Comparison of ENCODE assay signal across 26 mouse cellular contexts in the genomic region with DNA sequence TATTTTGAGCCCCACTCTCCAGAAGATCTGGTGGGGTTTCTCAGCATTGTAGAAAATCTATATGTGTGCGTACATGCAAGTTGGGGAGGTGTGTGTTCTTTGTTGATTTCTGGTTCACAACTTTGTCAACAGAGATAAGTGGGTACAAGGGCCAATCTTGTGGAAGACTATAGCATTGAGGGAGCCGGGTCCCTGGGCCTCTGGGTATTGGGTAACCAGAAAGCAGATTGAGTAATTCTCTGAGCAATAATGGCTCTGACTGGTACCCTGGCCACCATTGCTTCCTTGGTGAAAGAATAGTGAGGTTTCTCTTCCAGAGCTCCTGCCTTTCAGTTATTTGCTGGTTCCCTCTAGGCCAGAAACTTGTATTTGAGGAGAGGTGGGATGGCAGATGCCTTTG. TPM values are rescaled to one million over a fixed set of nuclear protein-coding genes. Genes with fewer than 3 reads are reported as not detected.
DNase-seq lines count a peak whose midpoint lies in the region; ATAC-seq and TF ChIP-seq lines count a peak whose summit lies in the region.
"Had no signal": no experiment of that assay in that cellular context is flagged by ENCODE, and none has a peak within 500 bp of the region (broad histone marks: within the 10 kb centered on the region; RNA-seq: fewer than 3 reads in every experiment).

No protein-coding gene starts in this region.

- H3K27ac ChIP-seq in lung, postnatal 0 days (ENCODE audit: low read length): no peak overlapping the region
- peak overlapping the region; percentile 91 for H3K27ac ChIP-seq in intestine, postnatal 0 days (ENCODE audit: low read depth, low read length)
- H3K27ac ChIP-seq in liver, embryonic 16.5 days (ENCODE audit: low read length): peak overlapping the region; percentile 79
- H3K27ac ChIP-seq: embryonic facial prominence, embryonic 12.5 days; heart, embryonic 10.5 days; hindbrain, embryonic 10.5 days; hindbrain, postnatal 0 days; kidney, postnatal 0 days; limb, embryonic 10.5 days; neural tube, embryonic 12.5 days had no signal

- no peak for DNase-seq in lung, postnatal 0 days (ENCODE audit: low spot score)
- no peak for DNase-seq in lung, postnatal 14 days
- no peak for DNase-seq in frontal cortex, postnatal 25 days (ENCODE audit: low spot score in 2 of 2)
- DNase-seq in right cerebral cortex, postnatal 14 days: no peak
- DNase-seq in spleen, adult 18-20 months: no peak
- DNase-seq in kidney, adult 18-20 months: no peak
- DNase-seq: adrenal gland, postnatal 10 days; cerebellum, adult 2 months; cerebellum, postnatal 25 days; forebrain, postnatal 0 days; kidney, adult 2 months; layer of hippocampus, adult 9-11 months; lung, adult 18-20 months; midbrain, embryonic 14.5 days; retina, postnatal 1 day; thymus, postnatal 25 days had no signal

- peak; percentile 47; the same call in 1 of the 2 replicates for ATAC-seq in lung, postnatal 0 days
- ATAC-seq in intestine, postnatal 0 days: peak; percentile 86
- ATAC-seq in liver, embryonic 16.5 days (ENCODE audit: low read depth): peak; percentile 76
- ATAC-seq: forebrain, postnatal 0 days; hindbrain, postnatal 0 days had no signal

- no peak overlapping the region for H3K9ac ChIP-seq in lung, postnatal 0 days (replicated peaks; ENCODE audit: low read depth)
- H3K9ac ChIP-seq in intestine, postnatal 0 days (ENCODE audit: low read depth, low read length): no peak overlapping the region
- no peak overlapping the region for H3K9ac ChIP-seq in liver, embryonic 16.5 days (ENCODE audit: low read depth, low read length)
- H3K9ac ChIP-seq: embryonic facial prominence, embryonic 12.5 days; forebrain, postnatal 0 days; neural tube, embryonic 12.5 days had no signal

- no peaks in the 10 kb centered on the region for H3K9me3 ChIP-seq in lung, postnatal 0 days (ENCODE audit: low read length)
- no peaks in the 10 kb centered on the region for H3K9me3 ChIP-seq in intestine, postnatal 0 days (ENCODE audit: control insufficient read depth)
- H3K9me3 ChIP-seq in liver, embryonic 16.5 days (replicated peaks; ENCODE audit: control insufficient read depth, low read length): no peaks in the 10 kb centered on the region
- H3K9me3 ChIP-seq: embryonic facial prominence, embryonic 12.5 days; heart, embryonic 10.5 days; hindbrain, embryonic 10.5 days; limb, embryonic 10.5 days; neural tube, embryonic 12.5 days had no signal

- 69% methylated on average over 2 of the region's 2 CpGs for WGBS in lung, postnatal 0 days
- 46% methylated on average over 2 of the region's 2 CpGs for WGBS in intestine, postnatal 0 days
- WGBS in liver, embryonic 16.5 days (ENCODE audit: insufficient replicate concordance): 51% methylated on average over 2 of the region's 2 CpGs

- H3K4me1 ChIP-seq in lung, postnatal 0 days (ENCODE audit: insufficient read depth, low read depth, low read length): no peaks in the 10 kb centered on the region
- peaks cover 3% of the 10 kb centered on the region; the same call in 1 of the 2 replicates for H3K4me1 ChIP-seq in intestine, postnatal 0 days (replicated peaks; ENCODE audit: control insufficient read depth, insufficient read depth, low read length)
- H3K4me1 ChIP-seq in liver, embryonic 16.5 days (ENCODE audit: control insufficient read depth, low read depth, low read length): peaks cover 15% of the 10 kb centered on the region; the same call in 1 of the 2 replicates
- H3K4me1 ChIP-seq: embryonic facial prominence, embryonic 12.5 days; heart, embryonic 10.5 days; hindbrain, embryonic 10.5 days; limb, embryonic 10.5 days; neural tube, embryonic 12.5 days had no signal

- no peak for TF ChIP-seq CTCF in lung, postnatal 0 days (IDR thresholded peaks at IDR 0.05)
- no peak for TF ChIP-seq CTCF in intestine, postnatal 0 days (IDR thresholded peaks at IDR 0.05; ENCODE audit: low read depth)

- no peak overlapping the region for H3K4me3 ChIP-seq in lung, postnatal 0 days (ENCODE audit: low read depth, low read length)
- H3K4me3 ChIP-seq in intestine, postnatal 0 days (ENCODE audit: low read depth, low read length): no peak overlapping the region
- H3K4me3 ChIP-seq in liver, embryonic 16.5 days (ENCODE audit: low read depth, low read length): no peak overlapping the region
- H3K4me3 ChIP-seq: embryonic facial prominence, embryonic 12.5 days; heart, embryonic 10.5 days; hindbrain, embryonic 10.5 days; limb, embryonic 10.5 days; neural tube, embryonic 12.5 days had no signal

- no peak overlapping the region for H3K4me2 ChIP-seq in lung, postnatal 0 days (replicated peaks; ENCODE audit: low read depth, low read length)
- H3K4me2 ChIP-seq in intestine, postnatal 0 days (replicated peaks; ENCODE audit: low read depth): 0 out of 2 replicates have a peak overlapping the region, but pooled peaks have one; percentile 13
- no peak overlapping the region for H3K4me2 ChIP-seq in liver, embryonic 16.5 days (ENCODE audit: low read depth, low read length)
- H3K4me2 ChIP-seq: embryonic facial prominence, embryonic 12.5 days; neural tube, embryonic 12.5 days had no signal

- peaks cover 38% of the 10 kb centered on the region for H3K36me3 ChIP-seq in lung, postnatal 0 days (ENCODE audit: insufficient read depth, low read length)
- H3K36me3 ChIP-seq in intestine, postnatal 0 days (ENCODE audit: control insufficient read depth, insufficient read depth): peaks cover 41% of the 10 kb centered on the region
- peaks cover 29% of the 10 kb centered on the region for H3K36me3 ChIP-seq in liver, embryonic 16.5 days (ENCODE audit: control insufficient read depth, insufficient read depth)

- no peak for TF ChIP-seq EP300 in lung, postnatal 0 days (IDR thresholded peaks at IDR 0.05)

- H3K27me3 ChIP-seq in lung, postnatal 0 days (replicated peaks; ENCODE audit: insufficient read depth, low read length): no peaks in the 10 kb centered on the region
- H3K27me3 ChIP-seq in intestine, postnatal 0 days (replicated peaks; ENCODE audit: control insufficient read depth, insufficient read depth, low read length): no peaks in the 10 kb centered on the region
- no peaks in the 10 kb centered on the region for H3K27me3 ChIP-seq in liver, embryonic 16.5 days (ENCODE audit: control insufficient read depth, insufficient read depth, low read depth, low read length)
- H3K27me3 ChIP-seq: CH12.LX; embryonic facial prominence, embryonic 12.5 days; neural tube, embryonic 12.5 days had no signal

RNA-seq across cellular contexts. Expression of a gene that starts 6.6 kb away (rescaled TPM):
- polyA plus RNA-seq in lung, postnatal 0 days (2015; fragmentation: Nextera tagmentation; extraction: Ambion mirVana): 306 and 384 TPM in 2 replicates
- 249 and 268 TPM in 2 replicates for polyA plus RNA-seq in intestine, postnatal 0 days (2015; fragmentation: Nextera tagmentation; extraction: Ambion mirVana)
- 171 and 190 TPM in 2 replicates for polyA plus RNA-seq in liver, embryonic 16.5 days (2015; fragmentation: Nextera tagmentation; extraction: Ambion mirVana)

RNA-seq across cellular contexts. Expression of a gene that starts 15.5 kb away (rescaled TPM):
- polyA plus RNA-seq in lung, postnatal 0 days (2015; fragmentation: Nextera tagmentation; extraction: Ambion mirVana): 18.4 and 22.6 TPM in 2 replicates
- 17.3 and 19.2 TPM in 2 replicates for polyA plus RNA-seq in intestine, postnatal 0 days (2015; fragmentation: Nextera tagmentation; extraction: Ambion mirVana)
- polyA plus RNA-seq in liver, embryonic 16.5 days (2015; fragmentation: Nextera tagmentation; extraction: Ambion mirVana): 14.8 and 16.4 TPM in 2 replicates

RNA-seq across cellular contexts. Expression of a gene that starts 16.2 kb away (rescaled TPM):
- polyA plus RNA-seq in lung, postnatal 0 days (2015; fragmentation: Nextera tagmentation; extraction: Ambion mirVana): 138 and 143 TPM in 2 replicates
- polyA plus RNA-seq in intestine, postnatal 0 days (2015; fragmentation: Nextera tagmentation; extraction: Ambion mirVana): 171 and 183 TPM in 2 replicates
- polyA plus RNA-seq in liver, embryonic 16.5 days (2015; fragmentation: Nextera tagmentation; extraction: Ambion mirVana): 98.6 and 107 TPM in 2 replicates

RNA-seq across cellular contexts. Expression of a gene that starts 21.0 kb away (rescaled TPM):
- 61.4 and 61.8 TPM in 2 replicates for polyA plus RNA-seq in lung, postnatal 0 days (2015; fragmentation: Nextera tagmentation; extraction: Ambion mirVana)
- 79.5 and 89.2 TPM in 2 replicates for polyA plus RNA-seq in intestine, postnatal 0 days (2015; fragmentation: Nextera tagmentation; extraction: Ambion mirVana)
- polyA plus RNA-seq in liver, embryonic 16.5 days (2015; fragmentation: Nextera tagmentation; extraction: Ambion mirVana): 0.32 and 1.1 TPM in 2 replicates
- polyA plus RNA-seq: forebrain, postnatal 0 days; midbrain, embryonic 14.5 days had no signal

RNA-seq across cellular contexts. Expression of a gene that starts 36.7 kb away (rescaled TPM):
- polyA plus RNA-seq in lung, postnatal 0 days (2015; fragmentation: Nextera tagmentation; extraction: Ambion mirVana): 170 and 229 TPM in 2 replicates
- 21.6 and 22.1 TPM in 2 replicates for polyA plus RNA-seq in intestine, postnatal 0 days (2015; fragmentation: Nextera tagmentation; extraction: Ambion mirVana)
- 16.4 and 20.0 TPM in 2 replicates for polyA plus RNA-seq in liver, embryonic 16.5 days (2015; fragmentation: Nextera tagmentation; extraction: Ambion mirVana)
